Mouse (Mus musculus) spleen, adult 2 months (tissue): Measurements from ENCODE around the gene Srsf2.

Source experiments
- CTCF ChIP-seq: fragments of 200-500 bp; IDR thresholded peaks from 2 replicates; pipeline ENCODE4 v1.5.1; 2011; ENCODE audit warnings: mild to moderate bottlenecking, inconsistent platforms; ENCODE audit not compliant: insufficient read depth, insufficient read length, insufficient replicate concordance; ENCODE audit errors: extremely low read depth
- POLR2A ChIP-seq: fragments of 200-500 bp; IDR thresholded peaks from 2 replicates; pipeline ENCODE4 v1.6.1; 2011; ENCODE audit warnings: low read depth, low read length, inconsistent platforms

DNA sequence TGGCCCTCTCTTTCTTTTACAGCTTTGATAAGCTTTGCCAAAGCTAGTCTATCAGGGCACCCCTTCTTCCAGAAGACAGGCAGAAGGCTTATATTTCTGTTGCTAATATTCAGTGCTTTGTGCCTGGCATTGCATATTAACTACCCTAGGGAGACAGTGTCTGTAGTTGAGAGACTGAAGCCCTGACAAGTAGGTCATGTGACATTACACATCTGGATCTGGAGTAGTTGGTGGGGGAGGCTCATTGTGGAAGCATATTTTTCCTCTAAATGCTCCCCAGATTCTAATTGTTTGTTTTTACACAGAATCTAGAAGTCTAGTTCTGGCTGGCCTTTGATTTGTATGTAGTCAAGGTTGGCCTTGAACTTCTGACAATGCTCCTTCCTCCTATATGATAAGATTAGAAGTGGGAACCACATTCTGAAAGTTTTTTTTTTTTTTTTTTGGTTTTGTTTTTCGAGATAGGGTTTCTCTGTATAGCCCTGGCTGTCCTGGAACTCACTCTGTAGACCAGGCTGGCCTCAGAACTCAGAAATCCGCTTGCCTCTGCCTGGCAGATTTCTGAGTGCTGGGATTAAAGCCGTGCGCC lies 6.2 kb downstream of the Srsf2 start:
- TF ChIP-seq CTCF: no peak
- no peak for TF ChIP-seq POLR2A
